Mouse (Mus musculus) lung, adult 2 months (tissue): Measurements from ENCODE around the gene Prph. TPM values are rescaled to one million over a fixed set of nuclear protein-coding genes. Genes with fewer than 3 reads are reported as not detected.

Source experiments
- DNase-seq: peaks from one replicate; pipeline ENCODE4 v3.0.0; 2022
- H3K4me1 ChIP-seq: fragments of 200-500 bp; 2 replicates; pipeline ENCODE4 v1.6.1; 2011; ENCODE audit warnings: low read length; ENCODE audit not compliant: control insufficient read depth, insufficient read depth
- H3K4me3 ChIP-seq: fragments of 200-500 bp; replicated peaks from 2 replicates; pipeline ENCODE3; 2011; ENCODE audit warnings: low read depth, mild to moderate bottlenecking, control low read depth, low read length; ENCODE audit errors: extremely low read depth
- CTCF ChIP-seq: fragments of 200-500 bp; IDR thresholded peaks from 2 replicates; pipeline ENCODE4 v1.5.1; 2011; ENCODE audit warnings: mild to moderate bottlenecking, low read length, control low read depth; ENCODE audit not compliant: insufficient read depth
- POLR2A ChIP-seq: fragments of 200-500 bp; IDR thresholded peaks from 2 replicates; pipeline ENCODE4 v1.6.1; 2011; ENCODE audit warnings: low read depth, mild to moderate bottlenecking, control low read depth, low read length, borderline replicate concordance; ENCODE audit errors: extremely low read depth
- WGBS: fragments of 180-500 bp; shearing (Covaris S2); methylation state at CpG from one replicate; pipeline ENCODE4 v1.1.7; 2018; 5-methylcytosine and 5-hydroxymethylcytosine counted together
- polyA plus RNA-seq: library from polyadenylated mRNA; depleted of rRNA; stranded (reverse); fragments of >200 nt; gene quantifications from 2 replicates; pipeline ENCODE4 v1.2.3, GENCODE M21; 2012; rRNA removed

Gene Prph
- polyA plus RNA-seq, 1 experiment, result 1.0 TPM

GRCm38 (mm10) chr15:99105238-99105637 lies 50.3 kb downstream of the Prph start:
- WGBS, result 40% methylated on average over 7 of the region's 7 CpGs
- Histone ChIP-seq H3K4me3 (no peak overlapping the region), H3K4me1 (no peaks in the 10 kb centered on the region)
- TF ChIP-seq POLR2A, result no peak
- no peak for TF ChIP-seq CTCF
- no peak for DNase-seq

GRCm38 (mm10) chr15:99107866-99108265 lies 52.9 kb downstream of the Prph start:
- TF ChIP-seq CTCF (no peak), POLR2A (no peak)

More at GRCm38 (mm10) chr15:99107866-99108265, 52.9 kb downstream of the Prph start:
- H3K4me1 ChIP-seq, result no peaks in the 10 kb centered on the region
- H3K4me3 ChIP-seq, result no peak overlapping the region
- WGBS, result 60% methylated on average over 3 of the region's 3 CpGs
- DNase-seq, result no peak

Other genes starting within 250 kb of the Prph start
- gene Ddn, start 245.7 kb upstream of the Prph start, polyA plus RNA-seq, result 0.21 and 0.31 TPM in 2 replicates
- gene Prkag1, start 223.7 kb upstream of the Prph start, polyA plus RNA-seq, result 51.0 and 62.8 TPM in 2 replicates
- 24.7 and 36.0 TPM in 2 replicates for gene Kmt2d, start 184.0 kb upstream of the Prph start, polyA plus RNA-seq
- gene Rhebl1, start 160.6 kb upstream of the Prph start, polyA plus RNA-seq, result 5.4 and 5.6 TPM in 2 replicates
- 2.5 and 2.8 TPM in 2 replicates for gene Dhh, start 156.6 kb upstream of the Prph start, polyA plus RNA-seq
- gene Lmbr1l, start 136.9 kb upstream of the Prph start, polyA plus RNA-seq, result 56.0 and 72.1 TPM in 2 replicates
- 1,081 and 1,265 TPM in 2 replicates for gene Tuba1b, start 120.6 kb upstream of the Prph start, polyA plus RNA-seq
- gene Gm49450, start 101.6 kb upstream of the Prph start, polyA plus RNA-seq, result 0.17 and 298 TPM in 2 replicates
- 617 and 959 TPM in 2 replicates for gene Tuba1a, start 101.5 kb upstream of the Prph start, polyA plus RNA-seq
- gene Tuba1c, start 25.3 kb upstream of the Prph start, polyA plus RNA-seq, result 72.7 and 91.7 TPM in 2 replicates
- gene Troap, start 19.4 kb downstream of the Prph start, polyA plus RNA-seq, result 0.84 and 1.3 TPM in 2 replicates
- gene C1ql4, start 32.6 kb downstream of the Prph start, polyA plus RNA-seq, result not detected in 2 replicates
- 0.23 and 0.53 TPM in 2 replicates for gene Dnajc22, start 38.0 kb downstream of the Prph start, polyA plus RNA-seq
- gene Spats2, start 70.7 kb downstream of the Prph start, polyA plus RNA-seq, result 7.1 and 10.6 TPM in 2 replicates
- 4.8 and 5.0 TPM in 2 replicates for gene Kcnh3, start 169.7 kb downstream of the Prph start, polyA plus RNA-seq
- 59.2 and 65.6 TPM in 2 replicates for gene Mcrs1, start 196.8 kb downstream of the Prph start, polyA plus RNA-seq
- 68.1 and 76.5 TPM in 2 replicates for gene Prpf40b, start 239.9 kb downstream of the Prph start, polyA plus RNA-seq
- 0.05 TPM in 1 of 2 replicates, not detected in the other for gene Fam186b, start 240.7 kb downstream of the Prph start, polyA plus RNA-seq